Mouse (Mus musculus) lung, embryonic 15.5 days (tissue): ENCODE results near the gene Tmod2. TPM values are rescaled to one million over a fixed set of nuclear protein-coding genes. Genes with fewer than 3 reads are reported as not detected.

Experiments used
- ATAC-seq: fragments of 200-750 bp; cut with Nextera tagmentation; 2 replicates; pipeline ENCODE4 v1.8.0; 2017; ENCODE audit warnings: moderate number of reproducible peaks, borderline replicate concordance; ENCODE audit not compliant: low FRiP score, low TSS enrichment; ENCODE audit errors: extremely low read depth
- H3K27ac ChIP-seq: fragments of 300-500 bp; sonication (generic); 2 replicates; pipeline ENCODE4 v1.5.1; 2015; ENCODE audit warnings: moderate library complexity, mild to moderate bottlenecking, inconsistent platforms
- H3K27me3 ChIP-seq: fragments of 300-500 bp; sonication (generic); 2 replicates; pipeline ENCODE4 v1.6.1; 2015; ENCODE audit warnings: inconsistent platforms
- H3K36me3 ChIP-seq: fragments of 300-500 bp; sonication (generic); 2 replicates; pipeline ENCODE4 v1.6.1; 2015; ENCODE audit warnings: inconsistent platforms
- H3K4me1 ChIP-seq: fragments of 300-500 bp; sonication (generic); 2 replicates; pipeline ENCODE4 v1.6.1; 2015; ENCODE audit warnings: inconsistent platforms
- H3K4me2 ChIP-seq: fragments of 300-500 bp; sonication (generic); 2 replicates; pipeline ENCODE4 v1.6.1; 2015; ENCODE audit warnings: inconsistent platforms, mild to moderate bottlenecking, moderate library complexity
- H3K4me3 ChIP-seq: fragments of 300-500 bp; sonication (generic); 2 replicates; pipeline ENCODE4 v1.5.1; 2015; ENCODE audit warnings: mild to moderate bottlenecking, inconsistent platforms
- H3K9ac ChIP-seq: fragments of 300-500 bp; sonication (generic); 2 replicates; pipeline ENCODE4 v1.6.1; 2015; ENCODE audit warnings: inconsistent platforms
- H3K9me3 ChIP-seq: fragments of 300-500 bp; sonication (generic); 2 replicates; pipeline ENCODE4 v1.6.1; 2016; ENCODE audit warnings: inconsistent platforms
- whole genome bisulfite sequencing: fragments of 180-500 bp; shearing (Covaris S2); methylation state at CpG from one replicate; pipeline ENCODE4 v1.1.7; 2015; 5-methylcytosine and 5-hydroxymethylcytosine counted together
- polyA plus RNA-seq: library from polyadenylated mRNA; unstranded; fragments of >200 nt; fragmentation: Nextera tagmentation; extraction: Ambion mirVana; gene quantifications from 2 replicates; pipeline ENCODE4 v1.2.1, GENCODE M21; 2015

Tmod2 gene
- polyA plus RNA-seq, 1 experiment from 2014 or later, result 10.1 TPM

GRCm38 (mm10) chr9:75563176-75563575 is 47.9 kb downstream of the Tmod2 start:
- Histone ChIP-seq H3K4me1 (peaks cover 9% of the 10 kb centered on the region; the same call in 1 of the 2 replicates), H3K9me3 (no peaks in the 10 kb centered on the region), H3K27ac (no peak overlapping the region), H3K9ac (no peak overlapping the region), H3K4me3 (no peak overlapping the region), H3K27me3 (no peaks in the 10 kb centered on the region), H3K4me2 (no peak overlapping the region), H3K36me3 (no peaks in the 10 kb centered on the region)
- ATAC-seq, result no peak
- WGBS, result 66% methylated on average over 2 of the region's 2 CpGs

- no peaks in the 10 kb centered on the region for H3K9me3 ChIP-seq
- 68% methylated on average over 13 of the region's 13 CpGs for WGBS
- no peak overlapping the region for H3K27ac ChIP-seq
- no peak overlapping the region for H3K4me2 ChIP-seq
- H3K36me3 ChIP-seq, result no peaks in the 10 kb centered on the region
- peaks cover 26% of the 10 kb centered on the region for H3K4me1 ChIP-seq
- no peak overlapping the region for H3K9ac ChIP-seq
- no peaks in the 10 kb centered on the region for H3K27me3 ChIP-seq
- no peak overlapping the region for H3K4me3 ChIP-seq
- no peak for ATAC-seq
These were observed 50.0 kb downstream of the Tmod2 start for GRCm38 (mm10) chr9:75561040-75561669.

- ATAC-seq, result no peak
These were observed 50.8 kb downstream of the Tmod2 start for GRCm38 (mm10) chr9:75560353-75560752.

DNA sequence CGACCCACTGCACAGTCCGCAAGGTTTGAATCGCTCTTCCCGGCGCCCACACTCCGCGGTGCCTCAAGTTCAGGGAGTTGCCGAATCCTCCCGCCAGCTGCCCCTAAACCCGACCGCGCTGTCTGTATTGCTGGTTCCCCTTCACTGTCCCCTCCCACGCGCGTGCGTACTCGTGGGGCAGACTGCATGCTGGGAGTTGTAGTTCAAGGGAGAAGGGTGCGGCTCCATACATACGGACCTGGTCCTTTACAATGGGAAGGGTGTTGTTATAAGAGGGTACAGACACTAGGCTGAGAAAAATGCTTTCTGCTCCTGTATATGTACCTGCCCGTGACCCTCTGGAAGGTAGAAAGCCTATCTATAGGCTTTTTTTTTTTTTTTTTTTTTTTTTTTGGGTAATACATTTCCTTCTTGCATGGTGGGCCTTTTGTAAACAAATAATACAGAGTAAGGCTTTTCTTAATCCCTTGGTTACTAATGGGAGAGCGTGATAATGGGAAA is 51.6 kb downstream of the Tmod2 start, which contains the start of gene Tmod3:
TSS of gene Tmod3 (minus strand) at position 146 of the 501 bp plus-strand sequence.
- 2% methylated on average over 21 of the region's 21 CpGs for WGBS
- ATAC-seq, result peak; percentile 95
- peak within 1 kb of the TSS; percentile 58 for H3K4me2 ChIP-seq
- peak within 1 kb of the TSS; percentile 92 for H3K27ac ChIP-seq
- H3K9ac ChIP-seq, result peak within 1 kb of the TSS; percentile 73
- no peaks in the 10 kb centered on the region for H3K9me3 ChIP-seq
- H3K27me3 ChIP-seq, result no peaks in the 10 kb centered on the region
- no peaks in the 10 kb centered on the region for H3K36me3 ChIP-seq
- H3K4me1 ChIP-seq, result peaks cover 34% of the 10 kb centered on the region
- H3K4me3 ChIP-seq, result peak within 1 kb of the TSS; percentile 73

More at GRCm38 (mm10) chr9:75560353-75560752, 50.8 kb downstream of the Tmod2 start:
- Histone ChIP-seq H3K9me3 (no peaks in the 10 kb centered on the region), H3K4me3 (no peak overlapping the region), H3K27me3 (no peaks in the 10 kb centered on the region), H3K4me2 (no peak overlapping the region), H3K27ac (no peak overlapping the region), H3K36me3 (no peaks in the 10 kb centered on the region), H3K4me1 (peaks cover 29% of the 10 kb centered on the region), H3K9ac (no peak overlapping the region)

DNA sequence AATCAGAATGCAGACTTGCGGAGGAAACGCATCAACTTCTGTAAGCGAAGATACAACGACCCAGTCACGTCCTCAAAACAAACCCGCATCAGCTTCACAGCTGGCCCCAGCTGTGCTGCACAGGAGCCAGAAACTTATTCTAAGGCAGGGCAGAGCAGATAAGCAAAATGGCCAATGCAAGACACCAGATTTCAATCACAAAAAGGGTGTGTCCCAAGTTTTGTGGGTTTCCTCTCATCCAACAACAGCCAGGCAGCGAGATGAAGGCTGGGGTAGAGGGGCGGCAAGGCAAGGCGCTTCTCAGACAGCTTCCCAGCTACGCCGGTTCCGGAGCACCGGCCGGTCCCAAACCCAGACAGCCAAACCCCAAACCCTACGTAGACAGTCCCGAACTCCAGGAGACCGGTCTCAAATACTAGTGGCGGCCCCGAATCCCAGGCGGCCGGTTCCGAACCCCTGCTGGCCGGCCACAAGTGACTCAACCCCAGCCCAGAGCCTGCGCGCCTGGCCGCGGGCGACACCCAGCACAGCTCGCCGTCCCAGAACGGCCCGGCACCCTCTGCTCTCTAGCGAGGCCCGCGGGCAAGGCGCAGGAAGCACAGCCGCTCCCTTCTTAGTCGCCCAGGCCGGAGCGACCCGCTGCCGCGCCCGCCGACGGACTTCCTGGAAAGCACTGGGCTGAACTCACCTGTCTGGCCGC is 52.2 kb downstream of the Tmod2 start:
- peaks cover 35% of the 10 kb centered on the region for H3K4me1 ChIP-seq
- no peaks in the 10 kb centered on the region for H3K9me3 ChIP-seq
- H3K4me3 ChIP-seq, result peak overlapping the region; percentile 73
- H3K27ac ChIP-seq, result peak overlapping the region; percentile 92
- peak; percentile 88 for ATAC-seq
- H3K36me3 ChIP-seq, result no peaks in the 10 kb centered on the region
- H3K4me2 ChIP-seq, result peak overlapping the region; percentile 58
- H3K27me3 ChIP-seq, result no peaks in the 10 kb centered on the region
- under 1% methylated on average over 47 of the region's 47 CpGs for WGBS
- H3K9ac ChIP-seq, result peak overlapping the region; percentile 73

GRCm38 (mm10) chr9:75558360-75558759 is 52.8 kb downstream of the Tmod2 start:
- H3K4me2 ChIP-seq, result peak overlapping the region; percentile 58
- ATAC-seq, result no peak
- WGBS, result 12% methylated on average over 3 of the region's 3 CpGs
- no peaks in the 10 kb centered on the region for H3K36me3 ChIP-seq
- no peaks in the 10 kb centered on the region for H3K9me3 ChIP-seq
- H3K4me3 ChIP-seq, result peak overlapping the region; percentile 73
- peak overlapping the region; percentile 73 for H3K9ac ChIP-seq
- no peaks in the 10 kb centered on the region for H3K27me3 ChIP-seq
- peaks cover 40% of the 10 kb centered on the region for H3K4me1 ChIP-seq
- H3K27ac ChIP-seq, result peak overlapping the region; percentile 92

- Histone ChIP-seq H3K4me2 (no peak overlapping the region), H3K27me3 (no peaks in the 10 kb centered on the region), H3K4me3 (no peak overlapping the region), H3K9me3 (0 out of 2 replicates have a peak, but pooled peaks cover 3% of the 10 kb centered on the region), H3K9ac (no peak overlapping the region), H3K27ac (no peak overlapping the region), H3K36me3 (no peaks in the 10 kb centered on the region), H3K4me1 (peaks cover 57% of the 10 kb centered on the region)
- ATAC-seq, result no peak
- 60% methylated on average over 4 of the region's 4 CpGs for WGBS
These were observed 57.4 kb downstream of the Tmod2 start for GRCm38 (mm10) chr9:75553719-75554118.

- H3K4me3 ChIP-seq, result no peak overlapping the region
- H3K27ac ChIP-seq, result peak overlapping the region; percentile 11; the same call in 1 of the 2 replicates
- ATAC-seq, result no peak
- H3K27me3 ChIP-seq, result no peaks in the 10 kb centered on the region
- WGBS, result 28% methylated on average over 5 of the region's 5 CpGs
- H3K36me3 ChIP-seq, result no peaks in the 10 kb centered on the region
- peaks cover 53% of the 10 kb centered on the region for H3K4me1 ChIP-seq
- no peak overlapping the region for H3K9ac ChIP-seq
- 0 out of 2 replicates have a peak, but pooled peaks cover 3% of the 10 kb centered on the region for H3K9me3 ChIP-seq
- H3K4me2 ChIP-seq, result no peak overlapping the region
These were observed 59.8 kb downstream of the Tmod2 start for GRCm38 (mm10) chr9:75551342-75551741.

- H3K4me3 ChIP-seq, result no peak overlapping the region
- no peak for ATAC-seq
- H3K27ac ChIP-seq, result no peak overlapping the region
- peaks cover 49% of the 10 kb centered on the region for H3K4me1 ChIP-seq
- H3K27me3 ChIP-seq, result no peaks in the 10 kb centered on the region
- 0 out of 2 replicates have a peak, but pooled peaks cover 3% of the 10 kb centered on the region for H3K9me3 ChIP-seq
- 42% methylated on average over 8 of the region's 8 CpGs for WGBS
- H3K4me2 ChIP-seq, result no peak overlapping the region
- no peaks in the 10 kb centered on the region for H3K36me3 ChIP-seq
- H3K9ac ChIP-seq, result no peak overlapping the region
These were observed 62.1 kb downstream of the Tmod2 start for GRCm38 (mm10) chr9:75549010-75549409.

GRCm38 (mm10) chr9:75546885-75547553 is 64.1 kb downstream of the Tmod2 start:
- H3K27ac ChIP-seq, result peak overlapping the region; percentile 69
- no peaks in the 10 kb centered on the region for H3K36me3 ChIP-seq
- H3K9me3 ChIP-seq, result 0 out of 2 replicates have a peak, but pooled peaks cover 3% of the 10 kb centered on the region
- H3K27me3 ChIP-seq, result no peaks in the 10 kb centered on the region
- no peak overlapping the region for H3K4me3 ChIP-seq
- peak; percentile 85; the same call in 1 of the 2 replicates for ATAC-seq
- 36% methylated on average over 12 of the region's 12 CpGs for WGBS
- H3K4me2 ChIP-seq, result peak overlapping the region; percentile 6; the same call in 1 of the 2 replicates
- H3K4me1 ChIP-seq, result peaks cover 50% of the 10 kb centered on the region
- H3K9ac ChIP-seq, result no peak overlapping the region

- Histone ChIP-seq H3K27ac (no peak overlapping the region), H3K4me2 (no peak overlapping the region), H3K4me3 (no peak overlapping the region), H3K9ac (no peak overlapping the region), H3K4me1 (peaks cover 53% of the 10 kb centered on the region), H3K9me3 (0 out of 2 replicates have a peak, but pooled peaks cover under 1% of the 10 kb centered on the region), H3K27me3 (no peaks in the 10 kb centered on the region), H3K36me3 (no peaks in the 10 kb centered on the region)
- 81% methylated on average over 8 of the region's 8 CpGs for WGBS
- no peak for ATAC-seq
These were observed 65.6 kb downstream of the Tmod2 start for GRCm38 (mm10) chr9:75545514-75545913.
